Mouse (Mus musculus): ENCODE measurements at regions not wholly inside any gene's neighbourhood (a gene's known extent, or its start where the extent isn't known, plus 50 kb on each side); places are given as distances from the start of the nearest gene placed in this dataset.
A peak's percentile ranks its signal among the peaks of the same experiment; 100 is the strongest.

DNA sequence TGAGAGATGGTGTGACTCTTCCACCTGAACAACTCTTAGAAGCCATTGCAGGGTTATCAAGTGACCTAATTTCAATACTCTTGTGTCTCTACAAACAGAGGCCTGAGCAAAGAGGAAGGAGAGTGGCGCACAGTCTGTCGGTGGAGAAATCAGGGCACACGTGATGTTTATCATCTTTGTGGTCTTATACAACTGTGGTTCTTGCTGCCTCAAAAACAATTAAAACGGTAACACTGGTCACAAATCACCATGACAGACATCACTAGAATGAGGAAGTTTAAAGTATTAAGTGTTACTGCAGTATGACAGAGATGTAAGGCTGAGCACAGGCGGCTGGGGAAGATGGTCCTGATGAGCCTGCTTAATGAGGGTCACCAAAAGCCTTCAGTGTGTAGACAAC lies 73.6 kb downstream of the Sdc1 start:
- Histone ChIP-seq H3K4me1 (replicated peaks; ENCODE audit: control insufficient read depth, insufficient read depth, low read length) (no peaks in the 10 kb centered on the region), H3K9me3 (ENCODE audit: control insufficient read depth) (no peaks in the 10 kb centered on the region), H3K9ac (ENCODE audit: low read depth, low read length) (no peak overlapping the region), H3K36me3 (ENCODE audit: control insufficient read depth, insufficient read depth) (no peaks in the 10 kb centered on the region), H3K4me2 (replicated peaks; ENCODE audit: low read depth) (no peak overlapping the region), H3K27ac (ENCODE audit: low read depth, low read length) (no peak overlapping the region), H3K4me3 (ENCODE audit: low read depth, low read length) (no peak overlapping the region), H3K27me3 (replicated peaks; ENCODE audit: control insufficient read depth, insufficient read depth, low read length) (no peaks in the 10 kb centered on the region)
- WGBS = 52% methylated on average over 5 of the region's 5 CpGs
- no peak for TF ChIP-seq CTCF (IDR thresholded peaks at IDR 0.05; ENCODE audit: low read depth)
- no peak for ATAC-seq

DNA sequence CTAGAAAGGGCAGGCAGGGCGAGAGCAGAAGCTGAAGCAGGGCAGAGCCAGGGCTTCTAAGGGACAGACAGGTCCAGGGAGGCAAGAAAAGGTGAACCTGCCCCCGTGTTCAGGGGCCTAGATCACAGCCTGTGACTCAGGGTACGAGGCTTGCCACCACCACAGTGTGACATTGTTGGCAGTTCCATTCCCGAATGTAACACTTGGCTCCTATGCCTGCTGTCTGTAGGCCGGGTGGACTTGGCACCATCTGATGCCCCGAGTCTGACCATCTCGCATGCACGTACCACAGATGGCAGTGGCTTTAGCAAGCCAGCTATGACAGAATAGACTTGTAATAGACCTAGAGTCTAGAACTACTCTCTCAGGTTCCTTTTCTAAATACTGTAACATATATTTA lies 74.3 kb downstream of the Sdc1 start:
- no peak for ATAC-seq
- no peaks in the 10 kb centered on the region for H3K9me3 ChIP-seq (ENCODE audit: control insufficient read depth)
- WGBS = 91% methylated on average over 8 of the region's 8 CpGs
- no peaks in the 10 kb centered on the region for H3K36me3 ChIP-seq (ENCODE audit: control insufficient read depth, insufficient read depth)
- no peak for TF ChIP-seq CTCF (IDR thresholded peaks at IDR 0.05; ENCODE audit: low read depth)
- no peaks in the 10 kb centered on the region for H3K4me1 ChIP-seq (replicated peaks; ENCODE audit: control insufficient read depth, insufficient read depth, low read length)
- no peaks in the 10 kb centered on the region for H3K27me3 ChIP-seq (replicated peaks; ENCODE audit: control insufficient read depth, insufficient read depth, low read length)
- H3K9ac ChIP-seq (ENCODE audit: low read depth, low read length) = no peak overlapping the region
- H3K4me2 ChIP-seq (replicated peaks; ENCODE audit: low read depth) = no peak overlapping the region
- H3K4me3 ChIP-seq (ENCODE audit: low read depth, low read length) = no peak overlapping the region
- no peak overlapping the region for H3K27ac ChIP-seq (ENCODE audit: low read depth, low read length)

DNA sequence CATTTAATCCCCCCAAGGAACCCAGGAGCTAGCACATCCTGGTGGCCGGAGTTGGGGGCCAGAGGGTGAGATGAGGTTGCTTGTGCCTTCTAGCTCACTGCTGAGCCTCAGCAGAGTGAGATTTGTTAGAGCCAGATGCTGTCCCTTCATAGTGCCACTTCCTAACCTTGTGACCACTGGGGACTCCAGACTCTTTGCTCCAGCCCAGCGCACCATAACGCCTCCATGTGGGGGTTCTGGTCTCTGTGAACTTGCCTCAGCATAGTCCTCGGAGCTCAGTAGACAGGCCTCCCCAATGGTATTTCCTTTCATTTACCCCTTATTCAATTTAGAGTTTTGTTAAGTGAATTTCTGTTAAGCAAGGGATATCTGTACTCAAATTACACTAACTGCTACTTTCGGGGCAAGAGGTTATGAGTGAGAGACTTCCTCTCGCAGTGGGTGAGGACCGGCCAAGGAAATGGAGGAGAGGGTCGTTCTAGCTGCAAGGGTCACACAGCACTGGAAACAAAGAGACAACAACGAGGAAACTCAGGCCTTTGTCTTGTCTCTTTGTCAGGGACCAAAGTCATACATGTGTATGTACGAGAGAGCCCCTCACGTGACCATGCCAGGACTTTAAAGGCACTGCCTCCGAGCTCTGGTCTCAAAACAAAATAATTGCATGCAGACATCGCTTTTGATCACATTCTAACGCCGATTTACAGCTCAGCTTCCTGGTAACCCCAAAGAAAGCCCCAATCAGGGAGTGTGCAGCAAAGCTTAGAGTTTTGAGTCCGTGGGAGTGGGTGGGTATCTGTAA lies 74.8 kb upstream of the Laptm4a start:
- Histone ChIP-seq H3K27ac (ENCODE audit: low read depth, low read length) (no peak overlapping the region), H3K4me1 (replicated peaks; ENCODE audit: control insufficient read depth, insufficient read depth, low read length) (no peaks in the 10 kb centered on the region), H3K9ac (ENCODE audit: low read depth, low read length) (no peak overlapping the region), H3K4me3 (ENCODE audit: low read depth, low read length) (no peak overlapping the region), H3K27me3 (replicated peaks; ENCODE audit: control insufficient read depth, insufficient read depth, low read length) (no peaks in the 10 kb centered on the region), H3K36me3 (ENCODE audit: control insufficient read depth, insufficient read depth) (no peaks in the 10 kb centered on the region), H3K4me2 (replicated peaks; ENCODE audit: low read depth) (no peak overlapping the region), H3K9me3 (ENCODE audit: control insufficient read depth) (no peaks in the 10 kb centered on the region)
- WGBS = 69% methylated on average over 16 of the region's 16 CpGs
- no peak for ATAC-seq
- 0 out of 2 replicates have a peak, but pooled peaks have one; percentile 8 for TF ChIP-seq CTCF (IDR thresholded peaks at IDR 0.05; ENCODE audit: low read depth)

DNA sequence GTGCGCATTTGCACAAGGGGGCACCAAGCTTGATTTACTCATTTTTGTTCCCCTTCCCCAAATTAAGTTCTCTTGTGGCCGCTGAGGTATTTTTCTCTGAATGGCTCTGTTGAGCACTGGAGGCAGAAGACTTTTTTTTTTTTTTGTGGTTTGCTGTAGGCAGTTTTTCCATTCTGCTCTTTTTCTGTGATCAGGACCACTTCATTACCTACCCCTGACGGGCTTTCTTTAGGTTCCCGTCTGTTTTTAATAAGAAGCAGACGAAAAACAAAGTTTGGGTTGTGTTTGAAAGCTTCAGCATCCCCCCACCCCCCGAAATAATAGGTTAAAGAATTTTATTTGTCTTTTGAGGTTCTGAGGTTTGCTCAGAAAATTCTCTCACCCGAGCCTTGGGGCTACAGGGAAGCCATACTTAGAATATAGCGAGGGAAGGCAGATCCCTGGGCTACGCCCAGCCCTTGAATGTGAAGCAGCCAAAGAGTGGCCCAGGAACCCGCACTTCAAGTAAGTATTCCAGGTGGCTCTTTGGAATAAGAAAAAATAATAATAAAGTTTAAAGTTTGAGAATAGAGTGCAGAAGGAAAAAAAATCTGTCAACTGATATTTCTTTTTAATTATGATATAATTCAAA lies 74.1 kb upstream of the Laptm4a start:
- H3K9ac ChIP-seq (ENCODE audit: low read depth, low read length) = no peak overlapping the region

DNA sequence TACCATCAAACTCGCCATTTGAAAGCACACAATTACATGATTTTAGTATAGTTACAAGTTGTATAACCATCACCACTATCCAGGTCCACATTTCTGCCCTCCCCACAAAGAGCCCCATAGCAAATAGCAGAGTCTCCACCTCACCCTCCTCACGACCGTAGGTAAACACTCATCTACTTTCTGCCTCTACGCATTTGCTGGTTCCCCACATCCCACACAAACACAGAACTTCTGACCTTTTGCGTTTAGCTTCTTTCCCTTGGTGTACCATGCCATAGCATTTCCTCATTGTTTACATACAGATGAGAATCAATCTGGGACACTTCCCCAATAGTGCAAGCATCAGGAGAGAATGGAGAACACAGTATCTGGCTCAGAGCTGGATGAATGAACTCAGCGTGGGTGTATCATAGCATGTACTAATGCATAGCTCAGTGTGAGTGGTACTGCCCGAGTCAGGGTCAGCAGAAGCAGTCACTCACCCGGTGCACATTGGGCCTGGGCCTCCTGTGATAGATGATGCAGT lies 73.5 kb upstream of the Laptm4a start:
- no peak overlapping the region for H3K27ac ChIP-seq (ENCODE audit: low read depth, low read length)
- H3K4me3 ChIP-seq (ENCODE audit: low read depth, low read length) = no peak overlapping the region
- no peak for ATAC-seq
- H3K9me3 ChIP-seq (ENCODE audit: control insufficient read depth) = no peaks in the 10 kb centered on the region
- 70% methylated on average over 8 of the region's 8 CpGs for WGBS
- H3K4me1 ChIP-seq (replicated peaks; ENCODE audit: control insufficient read depth, insufficient read depth, low read length) = no peaks in the 10 kb centered on the region
- no peak overlapping the region for H3K9ac ChIP-seq (ENCODE audit: low read depth, low read length)
- no peak for TF ChIP-seq CTCF (IDR thresholded peaks at IDR 0.05; ENCODE audit: low read depth)
- H3K36me3 ChIP-seq (ENCODE audit: control insufficient read depth, insufficient read depth) = no peaks in the 10 kb centered on the region
- no peaks in the 10 kb centered on the region for H3K27me3 ChIP-seq (replicated peaks; ENCODE audit: control insufficient read depth, insufficient read depth, low read length)
- no peak overlapping the region for H3K4me2 ChIP-seq (replicated peaks; ENCODE audit: low read depth)

More for the DNA sequence above, 74.1 kb upstream of the Laptm4a start:
- Histone ChIP-seq H3K36me3 (ENCODE audit: control insufficient read depth, insufficient read depth) (no peaks in the 10 kb centered on the region), H3K9me3 (ENCODE audit: control insufficient read depth) (no peaks in the 10 kb centered on the region), H3K27ac (ENCODE audit: low read depth, low read length) (no peak overlapping the region), H3K4me3 (ENCODE audit: low read depth, low read length) (no peak overlapping the region), H3K4me1 (replicated peaks; ENCODE audit: control insufficient read depth, insufficient read depth, low read length) (no peaks in the 10 kb centered on the region), H3K27me3 (replicated peaks; ENCODE audit: control insufficient read depth, insufficient read depth, low read length) (no peaks in the 10 kb centered on the region), H3K4me2 (replicated peaks; ENCODE audit: low read depth) (no peak overlapping the region)
- ATAC-seq = no peak
- no peak for TF ChIP-seq CTCF (IDR thresholded peaks at IDR 0.05; ENCODE audit: low read depth)
- WGBS = 84% methylated on average over 10 of the region's 10 CpGs

DNA sequence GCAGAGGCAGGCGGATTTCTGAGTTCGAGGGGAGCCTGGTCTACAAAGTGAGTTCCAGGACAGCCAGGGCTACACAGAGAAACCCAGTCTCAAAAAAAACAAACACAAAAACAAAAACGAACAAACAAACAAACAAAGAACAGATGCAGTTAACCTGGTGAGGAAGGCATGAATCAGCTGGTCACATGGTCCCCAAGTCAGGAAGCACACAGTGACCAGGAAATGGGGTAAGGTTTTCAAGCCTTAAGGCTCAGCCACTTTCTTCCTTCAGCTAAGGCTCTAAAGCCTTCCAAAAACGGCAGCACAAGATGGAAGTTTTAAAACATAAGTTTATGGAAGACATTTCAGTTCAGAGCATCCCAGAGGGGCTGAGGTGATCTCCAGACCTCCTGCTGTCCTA lies 67.6 kb upstream of the Laptm4a start:
- no peak for ATAC-seq
- H3K4me1 ChIP-seq (replicated peaks; ENCODE audit: control insufficient read depth, insufficient read depth, low read length) = 0 out of 2 replicates have a peak, but pooled peaks cover under 1% of the 10 kb centered on the region
- no peak overlapping the region for H3K27ac ChIP-seq (ENCODE audit: low read depth, low read length)
- H3K9ac ChIP-seq (ENCODE audit: low read depth, low read length) = no peak overlapping the region
- no peak overlapping the region for H3K4me3 ChIP-seq (ENCODE audit: low read depth, low read length)
- 79% methylated on average over 4 of the region's 4 CpGs for WGBS
- TF ChIP-seq CTCF (IDR thresholded peaks at IDR 0.05; ENCODE audit: low read depth) = no peak
- no peaks in the 10 kb centered on the region for H3K9me3 ChIP-seq (ENCODE audit: control insufficient read depth)
- H3K36me3 ChIP-seq (ENCODE audit: control insufficient read depth, insufficient read depth) = no peaks in the 10 kb centered on the region
- no peaks in the 10 kb centered on the region for H3K27me3 ChIP-seq (replicated peaks; ENCODE audit: control insufficient read depth, insufficient read depth, low read length)
- H3K4me2 ChIP-seq (replicated peaks; ENCODE audit: low read depth) = no peak overlapping the region
